Mouse (Mus musculus) kidney, adult 18-20 months (tissue): ENCODE data around the gene Arsb.
A peak's percentile ranks its signal among the peaks of the same experiment; 100 is the strongest.

ENCODE experiments used
- DNase-seq: peaks from one replicate; pipeline ENCODE4 v3.0.0; 2021

Gene Arsb

DNA sequence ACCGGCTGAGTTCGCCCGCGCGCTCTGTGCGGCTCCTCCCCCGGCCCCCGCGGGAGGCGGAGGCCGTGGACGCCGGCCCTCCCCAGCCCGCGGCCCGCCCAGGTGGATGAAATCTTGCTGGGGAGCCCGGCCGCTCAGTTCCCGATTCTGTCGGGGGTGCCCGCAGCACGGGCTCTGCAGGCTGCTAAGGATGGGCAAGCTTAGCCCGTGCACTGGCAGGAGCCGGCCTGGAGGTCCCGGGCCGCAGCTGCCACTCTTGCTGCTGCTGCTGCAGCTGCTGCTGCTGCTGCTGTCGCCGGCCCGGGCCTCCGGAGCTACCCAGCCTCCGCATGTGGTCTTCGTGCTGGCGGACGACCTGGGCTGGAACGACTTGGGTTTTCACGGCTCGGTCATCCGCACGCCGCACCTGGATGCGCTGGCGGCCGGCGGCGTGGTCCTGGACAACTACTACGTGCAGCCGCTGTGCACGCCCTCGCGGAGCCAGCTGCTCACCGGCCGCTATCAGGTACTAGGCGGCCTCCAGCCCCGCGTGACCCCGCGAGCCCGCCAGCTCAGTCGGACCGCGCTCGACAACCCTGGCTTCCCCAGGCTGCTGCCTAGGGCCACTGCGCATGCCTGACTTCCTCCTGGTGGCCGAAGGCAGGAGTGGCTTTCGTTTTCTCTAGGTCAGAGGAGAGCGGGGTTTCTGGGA is at the start of gene Arsb:
Arsb (plus strand) TSS at position 43 of the 691 bp plus-strand sequence.
- DNase-seq = peak; percentile 88

DNA sequence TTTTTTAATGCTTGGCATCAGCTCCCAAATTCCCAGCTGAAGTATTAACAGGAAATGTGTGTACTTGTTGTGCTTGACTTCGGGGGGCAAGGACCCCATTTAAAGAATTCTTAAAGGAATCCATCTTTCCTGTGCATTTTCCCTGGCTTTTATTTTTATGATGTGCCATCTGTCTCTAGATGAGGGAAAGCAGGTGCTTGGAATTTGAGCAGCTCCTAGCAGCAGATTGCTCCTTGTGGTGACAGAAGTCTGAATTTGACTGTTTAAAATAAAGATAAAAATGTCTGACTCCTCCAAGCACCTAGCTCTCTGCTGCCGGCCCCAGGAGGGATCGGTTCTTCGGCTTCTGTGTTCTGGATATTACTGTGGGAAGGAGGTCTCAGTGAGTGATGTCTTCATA is 49.5 kb upstream of the Arsb start:
- DNase-seq = no peak

DNA sequence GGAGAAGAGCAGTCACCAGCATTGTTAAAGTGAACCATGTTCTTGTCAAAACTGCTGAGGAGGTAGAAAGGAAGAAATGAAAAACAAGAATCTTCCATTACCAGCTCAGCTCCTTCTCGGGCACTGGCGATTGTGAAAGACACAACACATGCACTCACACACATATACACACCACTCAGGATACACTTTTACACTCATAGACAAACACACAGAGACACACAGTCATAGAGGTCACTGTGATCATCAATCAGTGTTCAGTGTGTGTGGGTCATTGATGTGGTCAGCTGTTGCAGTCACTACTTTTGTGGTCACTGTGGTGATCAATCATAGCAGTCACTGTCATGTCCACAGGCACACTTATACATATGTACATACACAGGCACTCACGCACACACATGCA is 48.0 kb upstream of the Arsb start:
- DNase-seq = no peak

DNA sequence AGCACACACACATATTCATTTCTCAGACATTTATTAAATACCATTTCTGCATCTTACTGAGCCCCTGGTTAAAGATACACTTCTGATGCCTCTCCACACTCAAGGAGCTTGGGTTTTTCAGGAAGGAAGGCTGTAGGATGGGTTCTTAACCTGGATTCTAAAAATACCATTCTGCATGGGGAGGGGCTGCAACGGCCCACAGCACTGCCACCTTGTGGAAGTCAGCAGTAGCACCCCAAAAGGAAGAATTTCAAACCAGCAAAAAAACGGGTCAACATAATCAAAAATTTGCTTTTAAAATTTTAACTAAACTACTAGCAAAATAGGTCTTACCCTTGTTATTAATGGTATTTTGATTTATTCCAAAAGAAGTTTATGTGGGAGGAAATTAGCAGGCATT is 47.2 kb upstream of the Arsb start:
- DNase-seq = no peak

DNA sequence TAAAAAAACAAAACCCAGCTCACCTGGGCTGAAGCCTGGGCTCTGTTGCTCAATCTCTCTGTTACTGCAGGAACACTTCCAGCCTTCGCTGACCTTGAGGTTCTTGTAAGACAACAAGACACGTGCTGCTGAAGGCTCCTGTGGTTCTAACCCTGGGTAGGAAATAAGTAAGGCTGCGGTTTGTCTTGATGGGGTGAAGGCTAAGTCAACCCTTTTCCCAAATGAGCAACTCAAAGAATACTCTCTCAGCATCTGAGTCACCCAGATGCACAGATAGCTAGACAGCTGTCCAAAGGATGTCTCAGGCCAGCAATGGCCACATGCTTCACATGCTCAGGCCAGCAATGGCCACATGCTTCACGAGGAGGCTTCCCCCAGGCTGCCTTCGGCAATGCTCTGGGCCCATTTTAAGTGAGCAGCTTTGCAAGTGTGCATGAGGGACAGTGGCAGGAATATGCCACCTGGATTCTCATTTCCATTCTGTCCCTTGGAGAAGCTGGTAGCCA is 36.2 kb upstream of the Arsb start:
- DNase-seq = no peak

DNA sequence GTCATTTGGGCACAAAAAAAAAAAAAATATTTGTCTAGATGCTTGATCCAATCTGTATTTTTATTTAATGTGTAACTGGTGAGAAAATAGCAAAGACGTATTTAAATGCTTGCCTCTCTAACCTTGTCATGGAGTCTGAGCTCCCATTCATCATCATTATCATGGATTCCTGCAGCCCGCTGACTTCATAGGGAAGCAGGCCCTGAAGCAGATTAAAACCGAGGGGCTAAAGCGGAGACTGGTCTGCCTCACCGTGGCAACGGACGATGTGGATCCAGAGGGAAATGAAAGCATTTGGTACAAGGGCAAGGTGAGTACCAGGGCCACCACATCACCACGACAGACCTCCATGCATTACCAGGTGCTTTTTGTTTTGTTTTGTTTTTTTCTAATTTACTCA is 27.3 kb upstream of the Arsb start:
- no peak for DNase-seq

DNA sequence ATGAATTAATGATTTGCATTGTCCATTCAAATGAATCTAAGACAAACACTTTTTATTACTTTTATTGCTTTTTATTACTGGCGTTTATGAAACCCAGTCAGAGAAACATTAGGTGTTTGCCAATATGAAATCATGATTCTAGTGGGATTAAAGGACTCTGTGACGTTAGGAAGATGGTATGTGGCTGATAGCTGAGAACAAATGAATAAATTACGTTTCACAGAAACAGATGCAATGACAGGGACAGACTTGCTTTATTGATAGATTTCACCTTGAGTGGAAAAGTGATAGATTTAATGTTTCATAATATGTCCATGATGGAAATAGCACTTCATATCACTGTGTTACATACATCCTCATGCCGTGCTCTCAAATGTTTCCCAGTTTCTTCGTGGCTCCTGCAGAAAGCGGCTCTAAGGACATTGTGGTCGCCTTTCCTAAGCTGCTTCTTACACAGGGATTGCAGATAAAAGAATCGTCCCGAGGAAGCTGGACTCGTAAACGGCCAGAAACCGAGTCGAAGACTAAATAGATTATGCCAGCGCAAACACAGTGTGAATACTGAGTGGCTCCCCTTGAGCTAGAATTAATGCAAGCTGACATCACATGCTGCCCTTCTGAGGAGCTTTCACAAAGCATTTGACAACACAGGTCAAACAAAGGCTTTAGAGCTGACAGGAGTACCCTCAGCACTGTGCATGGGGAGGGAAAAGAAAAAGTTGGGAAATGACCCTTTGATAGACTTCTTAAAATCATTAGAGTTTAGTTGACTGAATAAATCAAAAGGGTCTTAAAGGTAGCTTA is 18.6 kb upstream of the Arsb start:
- DNase-seq = no peak

DNA sequence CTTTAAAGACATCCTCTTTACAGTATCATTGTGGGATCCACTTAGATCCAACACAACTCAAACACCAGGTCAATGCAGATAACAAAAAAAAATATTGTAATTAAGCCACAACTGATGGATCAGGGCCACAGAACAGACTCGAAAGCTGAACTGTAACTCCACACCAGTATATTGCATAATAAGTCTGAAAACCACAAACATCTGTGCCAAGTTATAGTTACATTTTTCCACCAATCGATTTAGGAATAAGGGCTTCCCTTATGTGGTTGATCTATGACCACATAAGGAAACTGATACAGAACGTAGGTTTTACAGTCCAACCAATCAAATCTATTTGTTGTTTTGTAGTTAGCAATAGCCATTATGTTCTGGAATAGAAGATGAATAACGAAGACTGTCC is 16.3 kb upstream of the Arsb start:
- no peak for DNase-seq

DNA sequence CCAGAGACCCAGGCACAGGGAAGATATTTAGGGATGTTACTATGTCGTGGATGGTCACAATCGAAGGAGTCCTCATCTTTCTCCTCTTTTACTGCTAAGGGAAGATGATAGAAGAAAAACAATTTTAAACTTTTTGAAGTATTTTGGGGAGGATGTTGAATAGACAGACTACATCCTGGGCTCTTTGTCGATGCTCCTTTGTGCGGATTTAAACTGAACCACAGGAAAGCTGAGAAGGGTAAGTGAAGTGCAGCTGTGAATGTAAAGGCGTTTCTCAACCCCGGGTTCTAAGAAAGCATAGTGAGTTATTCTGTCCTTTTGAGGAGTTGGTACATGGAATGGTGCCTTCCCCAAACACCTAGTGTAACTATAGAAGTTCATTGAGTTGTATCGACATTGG is 14.8 kb upstream of the Arsb start:
- no peak for DNase-seq

DNA sequence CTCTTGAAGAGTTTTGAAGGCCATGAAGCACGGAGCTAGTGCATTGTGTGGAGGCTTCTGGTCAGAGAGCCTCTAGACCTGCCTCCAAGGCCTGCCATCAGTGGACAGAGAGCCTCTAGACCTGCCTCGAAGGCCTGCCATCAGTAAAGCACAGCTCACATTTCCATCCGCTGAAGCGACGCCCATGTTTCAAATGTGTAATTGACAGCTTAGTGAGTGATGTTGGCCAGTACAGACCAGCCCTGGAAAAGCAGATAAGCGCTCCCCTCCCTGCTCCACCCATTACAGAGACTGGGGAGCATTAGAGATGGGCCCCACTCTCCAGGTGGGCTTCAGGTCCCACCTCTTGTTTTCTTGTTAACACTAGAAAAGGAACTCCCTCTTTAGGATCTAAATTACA is 13.9 kb upstream of the Arsb start:
- DNase-seq = no peak

DNA sequence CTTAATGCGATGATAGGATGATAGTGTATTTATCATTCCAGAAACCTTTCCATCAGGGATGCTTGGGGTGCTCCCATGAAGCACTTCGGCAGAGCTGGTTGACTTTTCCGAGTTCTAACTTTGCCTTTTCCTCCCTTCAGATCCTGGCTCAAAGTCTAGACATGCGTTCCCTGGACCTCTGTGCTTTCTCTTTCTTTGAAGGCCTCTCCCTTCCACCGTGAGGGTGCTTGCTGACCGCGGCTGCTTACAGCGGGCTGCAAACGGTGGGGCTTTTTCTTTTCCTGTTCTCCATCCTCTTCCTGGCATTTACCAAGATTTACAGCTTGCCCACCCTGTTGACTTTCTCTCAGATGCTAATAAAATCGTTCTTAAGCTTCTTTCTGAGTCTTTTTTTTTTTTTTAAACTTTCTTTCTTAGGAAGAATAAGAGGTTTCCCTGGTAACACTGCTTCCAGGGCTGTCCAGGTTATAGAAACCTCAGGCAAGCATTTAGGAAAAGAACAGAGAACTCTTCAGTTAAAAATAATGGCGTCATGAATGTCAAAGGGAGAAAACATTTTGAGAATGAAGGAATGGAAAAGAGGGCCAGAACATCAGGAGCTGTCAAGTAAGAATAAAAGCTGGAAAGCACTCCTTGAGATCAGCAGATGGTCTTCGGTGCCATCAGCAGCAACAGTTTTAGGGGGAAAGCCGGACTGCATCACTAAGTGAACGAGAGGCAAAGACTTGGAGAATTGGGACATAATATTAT is 13.1 kb upstream of the Arsb start:
- no peak for DNase-seq

DNA sequence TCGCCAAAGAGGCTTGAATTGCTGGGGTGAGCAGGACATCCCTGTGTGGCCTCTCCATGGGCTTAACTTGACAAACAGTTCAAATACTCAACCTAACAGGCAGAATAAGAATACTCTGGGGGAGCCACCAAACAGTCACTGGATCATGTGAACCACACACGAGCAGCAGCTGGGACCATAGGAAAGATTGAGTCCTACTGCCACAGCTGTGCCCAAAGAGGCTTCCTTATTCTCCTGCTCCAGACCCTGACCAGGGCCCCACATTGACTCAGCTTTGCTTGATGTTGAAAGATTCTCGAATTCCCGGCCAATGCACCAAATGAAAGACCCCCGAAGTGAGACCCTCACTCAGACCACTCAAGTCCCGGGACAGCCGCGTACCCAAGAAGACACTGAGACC is 9.6 kb upstream of the Arsb start:
- DNase-seq = no peak

DNA sequence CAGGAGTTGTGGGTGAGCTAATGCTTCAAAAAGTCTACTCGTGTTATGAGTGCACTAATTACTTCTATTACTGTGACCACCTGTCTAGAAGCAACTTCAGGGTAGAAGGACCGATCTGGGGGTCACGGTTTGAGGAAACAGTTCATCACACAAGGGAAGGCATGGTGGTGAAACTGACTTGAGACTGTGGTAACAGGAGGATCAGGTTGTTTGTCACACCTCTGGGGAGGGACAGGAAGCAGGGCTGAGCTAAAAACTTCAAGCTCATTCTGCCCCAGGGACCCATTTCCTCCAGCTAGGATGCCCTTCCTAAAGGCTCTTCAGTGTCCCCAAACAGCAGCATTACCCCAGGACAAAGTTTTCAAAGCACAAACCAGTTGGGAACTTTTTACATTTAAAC is 8.6 kb upstream of the Arsb start:
- no peak for DNase-seq

DNA sequence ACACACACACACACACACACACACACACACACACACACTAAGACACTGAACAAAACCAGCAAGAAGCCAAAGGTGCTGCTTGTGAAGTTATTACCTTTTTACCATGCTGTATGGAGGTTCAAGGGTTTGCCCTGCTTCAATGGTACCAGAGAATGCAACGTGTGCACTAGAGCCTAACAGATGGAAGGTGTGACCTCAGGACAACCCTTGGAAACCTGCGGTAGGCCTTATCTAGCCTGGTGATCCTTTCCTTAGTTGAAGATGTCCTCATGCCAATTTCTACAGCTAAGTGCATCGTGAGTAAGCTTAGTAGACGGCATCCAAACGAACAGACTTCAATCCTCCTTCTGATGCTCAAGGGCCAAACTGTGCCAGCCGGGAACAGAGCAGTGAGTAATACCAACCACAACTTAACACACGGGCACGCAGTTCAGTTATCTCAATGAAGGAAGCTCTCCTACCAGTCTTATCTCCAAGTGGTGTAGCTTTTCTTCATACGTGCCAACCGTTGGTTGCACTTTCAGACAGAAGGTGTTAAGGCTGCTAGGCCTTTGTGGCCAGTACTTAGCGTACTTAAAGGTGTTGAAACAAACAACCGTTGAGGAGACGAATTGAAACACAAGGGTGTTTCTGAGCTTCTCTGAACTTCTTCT is 7.0 kb upstream of the Arsb start:
- DNase-seq = no peak

DNA sequence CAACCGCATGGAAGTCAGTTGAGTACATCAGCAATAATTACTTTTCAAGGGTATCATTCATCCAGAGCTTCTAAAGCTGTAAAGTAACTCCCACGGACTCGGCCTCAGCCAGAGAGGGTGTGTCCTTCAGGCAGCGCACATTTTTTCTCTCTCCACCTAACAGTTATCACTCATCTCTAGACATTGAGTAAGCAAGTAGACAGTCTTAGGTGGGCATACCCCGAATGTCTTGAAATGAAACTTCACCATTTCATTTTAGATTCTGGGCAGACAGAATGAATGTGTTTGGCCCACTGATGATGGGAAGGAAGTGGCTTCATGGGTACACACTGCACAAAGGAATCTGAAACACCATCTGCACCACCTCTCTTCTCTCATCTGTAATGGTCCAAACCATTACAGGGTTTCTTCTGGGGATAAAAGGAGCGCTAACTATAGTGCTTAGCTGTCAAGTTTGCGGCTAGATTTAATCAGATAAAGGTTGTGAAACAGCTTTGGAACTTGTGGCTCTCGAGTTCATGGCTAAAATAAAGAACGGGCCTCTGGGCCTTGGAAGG is 321 bp upstream of the Arsb start:
- no peak for DNase-seq

DNA sequence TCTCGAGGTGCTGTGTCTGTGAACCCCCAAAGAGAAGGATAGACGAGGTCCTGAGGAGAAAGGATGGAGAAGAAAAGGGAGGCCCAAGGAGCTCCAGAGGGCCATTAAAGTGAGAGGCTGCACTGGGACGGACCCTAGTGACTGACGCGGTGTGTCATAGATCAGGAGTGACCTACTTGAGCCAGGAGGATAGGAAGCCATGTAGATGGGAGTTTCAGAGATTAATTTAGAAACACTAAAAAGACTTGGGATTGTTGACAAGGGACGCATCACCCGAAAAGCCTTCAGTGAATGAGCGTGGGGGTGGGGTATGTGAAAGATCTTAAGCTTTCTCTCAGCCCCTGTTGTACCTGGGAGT is 828 bp downstream of the Arsb start:
- DNase-seq = no peak

DNA sequence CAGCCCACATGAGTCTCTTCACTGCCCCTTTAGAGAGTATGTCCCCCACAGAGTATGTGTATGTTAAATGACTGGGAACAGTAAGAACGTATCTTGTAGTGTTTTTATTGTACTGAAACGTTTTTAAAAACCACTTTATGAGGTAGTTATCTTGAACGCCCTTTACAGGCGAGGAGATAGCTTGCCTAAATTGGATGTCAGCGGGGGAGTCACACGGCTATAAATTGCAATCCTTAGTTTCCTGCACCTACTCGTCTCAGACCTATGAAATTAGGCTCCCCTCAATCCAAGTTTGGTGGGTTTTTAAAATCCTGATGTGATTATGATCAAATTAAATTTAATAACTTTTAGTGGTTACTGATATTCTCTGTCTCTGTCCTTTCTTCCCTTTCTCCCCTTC is 1.4 kb downstream of the Arsb start:
- DNase-seq = no peak

DNA sequence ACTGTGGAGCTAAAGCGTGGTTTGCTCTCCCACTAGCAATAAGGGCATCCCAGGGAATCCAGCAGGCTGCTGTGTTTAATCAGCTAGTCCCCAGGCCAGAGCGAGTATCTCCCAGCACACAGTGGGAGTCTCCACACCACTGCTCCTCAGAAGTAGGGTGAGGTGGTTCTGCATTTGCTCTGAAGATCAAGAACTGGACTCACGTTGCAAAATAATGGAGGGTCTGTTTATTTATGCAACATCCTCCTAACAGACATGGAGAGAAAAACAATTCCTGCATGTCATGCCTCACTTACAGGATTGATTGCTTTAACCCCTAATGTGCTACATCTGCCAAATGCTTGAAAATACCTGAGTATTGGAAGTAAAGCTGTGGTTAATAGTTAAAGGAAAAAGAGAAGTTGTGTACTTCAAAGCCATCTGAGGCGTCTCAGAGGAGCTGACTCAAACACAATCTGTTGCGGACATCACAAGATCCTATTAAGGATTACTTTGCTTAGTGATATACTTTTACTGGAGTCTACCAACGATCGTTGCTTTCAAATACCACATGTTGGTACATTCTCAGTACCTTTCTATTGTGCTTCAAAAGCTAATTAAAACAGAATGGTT is 2.4 kb downstream of the Arsb start:
- DNase-seq = no peak

DNA sequence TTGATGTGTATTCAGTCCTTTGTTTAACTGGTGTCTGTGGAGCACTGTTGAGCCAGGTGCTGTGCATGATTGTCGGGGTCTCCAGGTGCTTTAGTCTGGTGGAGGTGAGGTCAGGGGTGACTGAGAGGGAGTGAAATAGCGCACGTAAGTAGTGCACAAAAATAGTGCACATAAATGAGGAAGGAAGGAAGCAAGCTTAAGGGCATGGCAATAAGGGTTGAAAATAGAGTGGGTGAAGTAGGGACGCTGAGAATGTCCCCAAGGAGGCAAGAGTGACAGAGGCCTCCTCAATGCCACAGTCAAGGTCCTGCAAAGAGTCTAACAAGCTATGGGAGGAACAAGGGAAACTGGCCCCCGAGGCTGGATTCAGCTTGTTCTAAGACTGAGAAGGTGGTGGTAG is 11.4 kb downstream of the Arsb start:
- DNase-seq = no peak

DNA sequence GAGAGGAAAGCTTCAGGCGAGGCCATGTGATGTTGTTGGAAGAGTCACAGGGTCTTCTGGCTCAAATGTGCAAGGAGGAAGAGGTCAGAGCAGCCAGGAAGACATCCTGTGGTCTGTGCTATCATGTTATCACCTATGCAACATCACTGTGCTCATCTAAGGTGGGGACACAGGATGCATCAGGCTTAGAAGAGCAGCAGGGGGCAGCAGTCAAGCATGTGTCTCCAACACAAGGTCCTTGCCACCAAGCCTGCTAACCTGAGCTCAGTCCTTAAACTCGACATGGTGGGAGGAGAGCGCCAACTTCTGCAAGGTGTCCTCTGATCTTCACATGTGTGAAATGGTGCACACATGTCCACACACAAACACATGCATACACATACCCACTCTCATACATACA is 13.9 kb downstream of the Arsb start:
- DNase-seq = no peak

DNA sequence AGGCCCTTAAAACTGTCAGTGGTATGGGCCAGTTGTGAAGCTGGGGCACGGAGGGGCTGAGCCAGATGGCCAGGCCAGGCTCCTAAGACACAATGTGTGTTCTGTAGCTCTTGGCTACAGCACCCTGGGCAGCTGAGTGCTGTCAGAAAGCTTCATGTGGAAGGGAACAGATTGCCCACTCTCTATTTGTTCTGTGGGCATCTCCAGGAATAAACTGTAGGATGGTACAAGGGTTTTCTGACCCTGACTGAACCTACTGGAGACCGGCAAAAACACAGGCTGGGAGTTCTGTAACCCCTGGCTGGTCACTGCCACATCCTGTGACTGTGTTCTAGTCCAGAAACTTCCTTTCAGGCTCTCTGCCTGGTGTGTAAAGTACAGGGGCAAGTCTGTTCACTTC is 14.6 kb downstream of the Arsb start:
- no peak for DNase-seq

DNA sequence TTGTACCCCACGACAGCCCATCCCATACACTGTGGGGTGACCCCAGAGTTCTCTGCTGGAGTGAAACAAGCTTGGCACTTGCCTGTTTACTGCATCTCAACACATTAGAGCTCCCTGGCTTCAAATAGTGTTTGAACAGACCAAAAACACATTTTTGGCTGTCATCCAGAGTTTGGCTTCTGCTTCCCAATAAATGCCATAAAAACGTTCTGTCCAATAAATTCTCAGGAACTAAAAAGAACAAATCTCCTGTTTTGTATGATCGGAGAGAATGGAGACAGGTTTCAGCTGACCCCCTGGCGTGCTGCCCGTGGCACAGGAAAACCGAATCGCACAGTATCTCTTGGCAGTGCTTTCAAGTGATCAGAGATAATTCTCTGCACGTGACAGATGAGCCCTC is 16.2 kb downstream of the Arsb start:
- no peak for DNase-seq
